Mouse (Mus musculus) brain, embryonic 14.5 days (tissue): Measurements from ENCODE around the gene Gsg1l. TPM values are rescaled to one million over a fixed set of nuclear protein-coding genes. Genes with fewer than 3 reads are reported as not detected.

Experiments used
- DNase-seq: peaks from one replicate; pipeline ENCODE4 v3.0.0-alpha.2; 2011; ENCODE audit warnings: low read depth
- CTCF ChIP-seq: fragments of 200-500 bp; IDR thresholded peaks from 2 replicates; pipeline ENCODE4 v1.5.1; 2012; ENCODE audit warnings: inconsistent platforms, mild to moderate bottlenecking, moderate library complexity, borderline replicate concordance; ENCODE audit not compliant: insufficient read depth, insufficient read length; ENCODE audit errors: extremely low read depth
- POLR2A ChIP-seq: fragments of 200-500 bp; IDR thresholded peaks from 2 replicates; pipeline ENCODE4 v1.6.1; 2012; ENCODE audit warnings: mild to moderate bottlenecking, inconsistent platforms, borderline replicate concordance; ENCODE audit not compliant: poor library complexity, insufficient read depth, insufficient read length, severe bottlenecking; ENCODE audit errors: extremely low read depth
- polyA plus RNA-seq: library from polyadenylated mRNA; depleted of rRNA; stranded (reverse); fragments of >200 nt; gene quantifications from 2 replicates; pipeline ENCODE4 v1.2.3, GENCODE M21; 2012; rRNA removed

Gene Gsg1l
- 16.8 and 26.6 TPM in 2 replicates for polyA plus RNA-seq

DNA sequence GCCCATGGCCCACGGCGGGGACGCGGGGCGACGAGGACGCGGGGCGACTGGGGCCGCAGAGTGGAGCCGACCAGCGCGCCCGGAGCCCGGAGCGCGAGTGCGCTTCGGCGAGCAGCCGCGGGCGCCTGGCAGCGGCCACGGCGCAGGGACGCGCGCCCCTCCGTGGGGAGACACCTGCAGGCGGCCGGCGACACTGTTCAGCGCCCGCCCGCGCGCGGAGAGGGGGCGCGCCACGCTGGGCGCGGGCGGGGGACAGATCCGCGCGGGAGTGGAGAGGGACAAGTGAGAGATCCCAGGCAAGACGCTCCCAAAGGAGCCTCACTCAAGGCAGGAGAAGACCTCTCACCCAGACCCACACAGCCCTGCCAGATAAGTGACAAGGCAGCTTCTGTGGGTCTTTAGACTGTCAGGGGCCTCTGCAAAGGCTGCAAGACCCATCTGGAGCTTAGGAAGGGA lies at the start of gene Gsg1l:
Gene Gsg1l (minus strand): TSS at position 126 of the 456 bp plus-strand sequence.
- TF ChIP-seq CTCF (peak; percentile 32; the same call in 1 of the 2 replicates), POLR2A (0 out of 2 replicates have a peak, but pooled peaks have one; percentile 18)
- peak; percentile 52 for DNase-seq

- no peak for DNase-seq
- no peak for TF ChIP-seq POLR2A
Observed at GRCm38 (mm10) chr7:126127673-126128072, 45.5 kb upstream of the Gsg1l start.

DNA sequence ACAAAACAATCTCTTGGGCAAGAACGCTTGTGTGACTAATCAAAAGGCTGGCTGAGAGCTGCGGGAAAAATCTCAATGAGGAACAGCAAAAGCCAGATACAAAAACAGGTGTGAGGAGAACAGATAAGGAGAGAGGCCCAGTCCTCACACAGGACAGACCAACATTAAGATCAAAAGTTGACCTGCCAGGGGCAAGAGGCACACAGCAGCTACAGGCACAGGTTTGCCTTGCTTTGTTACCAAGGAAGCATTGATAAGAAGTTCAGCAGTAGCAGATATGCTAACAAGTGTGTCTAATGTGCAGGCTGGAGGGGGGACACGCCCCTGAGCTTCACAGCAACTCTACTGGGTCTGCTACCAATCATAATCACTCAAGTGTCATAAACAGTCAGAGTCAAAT lies 44.3 kb upstream of the Gsg1l start:
- no peak for DNase-seq
- TF ChIP-seq POLR2A (no peak), CTCF (no peak)

DNA sequence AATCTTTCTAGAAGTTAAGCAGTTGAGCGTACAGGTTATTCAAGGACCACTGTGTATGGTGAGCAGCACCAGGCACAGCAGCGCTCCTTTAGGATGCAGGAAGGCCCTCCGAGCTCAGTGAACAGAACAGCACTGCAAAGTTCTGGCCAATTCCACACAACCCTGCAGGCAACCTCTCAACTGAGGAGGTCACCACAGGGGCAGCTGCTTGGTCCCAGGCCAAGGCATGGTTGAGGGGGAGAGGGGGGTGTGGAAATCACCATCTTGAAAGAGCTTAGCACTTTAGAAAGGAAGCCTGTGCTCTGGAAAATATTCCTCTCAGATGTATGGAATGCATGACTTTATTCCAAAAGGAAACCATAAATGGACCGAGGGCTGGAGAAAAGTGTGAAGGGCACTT lies 39.3 kb upstream of the Gsg1l start:
- no peak for TF ChIP-seq CTCF
- no peak for TF ChIP-seq POLR2A
- no peak for DNase-seq

DNA sequence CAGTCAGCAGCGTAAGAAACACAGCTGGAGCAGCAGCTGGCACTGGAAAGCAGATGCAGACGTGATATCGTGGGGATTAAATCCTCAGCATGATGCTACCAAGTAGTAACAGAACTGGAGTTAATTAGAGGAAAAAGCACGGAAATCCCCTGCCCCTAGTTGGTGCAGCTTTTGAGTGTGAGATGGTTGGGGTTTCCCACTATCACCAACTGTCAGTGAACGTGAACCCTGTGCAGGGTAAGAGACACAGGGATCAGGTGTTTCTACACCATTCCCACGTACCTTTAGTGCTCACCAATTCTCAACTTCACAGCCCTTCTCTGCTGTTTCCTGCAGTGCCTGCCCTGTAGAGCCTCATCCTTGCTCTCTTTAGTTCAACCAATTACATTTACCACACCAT lies 37.6 kb upstream of the Gsg1l start:
- DNase-seq, result peak; percentile 14
- no peak for TF ChIP-seq CTCF

- TF ChIP-seq CTCF (no peak), POLR2A (no peak)
- peak; percentile 31 for DNase-seq
Observed at GRCm38 (mm10) chr7:126113263-126113662, 31.1 kb upstream of the Gsg1l start.

GRCm38 (mm10) chr7:126111230-126111629 lies 29.0 kb upstream of the Gsg1l start:
- DNase-seq, result no peak

GRCm38 (mm10) chr7:126109898-126110297 lies 27.7 kb upstream of the Gsg1l start:
- no peak for TF ChIP-seq POLR2A
- TF ChIP-seq CTCF, result no peak
- no peak for DNase-seq

More at GRCm38 (mm10) chr7:126111230-126111629, 29.0 kb upstream of the Gsg1l start:
- TF ChIP-seq CTCF (no peak), POLR2A (no peak)

GRCm38 (mm10) chr7:126100440-126100839 lies 18.2 kb upstream of the Gsg1l start:
- DNase-seq, result no peak
- TF ChIP-seq CTCF (no peak), POLR2A (no peak)

DNA sequence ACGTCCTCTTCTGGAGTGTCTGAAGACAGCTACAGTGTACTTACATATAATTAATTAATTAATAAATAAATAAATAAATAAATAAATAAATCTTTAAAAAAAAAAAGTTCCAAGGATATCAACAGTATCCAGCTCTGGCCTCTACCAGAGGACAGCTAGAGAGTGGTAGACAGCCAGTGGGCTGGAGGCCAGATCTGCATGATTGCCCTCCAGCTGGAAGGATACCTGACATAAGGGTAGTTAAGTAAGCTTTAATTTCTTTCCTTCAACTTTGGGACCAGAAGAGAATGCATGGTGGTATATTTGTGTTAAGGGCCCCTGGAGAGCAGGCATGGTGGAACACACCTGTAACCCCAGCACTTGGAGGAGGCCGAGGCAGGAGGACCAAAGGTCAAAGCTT lies 17.6 kb upstream of the Gsg1l start:
- TF ChIP-seq POLR2A, result no peak
- TF ChIP-seq CTCF, result no peak
- no peak for DNase-seq

DNA sequence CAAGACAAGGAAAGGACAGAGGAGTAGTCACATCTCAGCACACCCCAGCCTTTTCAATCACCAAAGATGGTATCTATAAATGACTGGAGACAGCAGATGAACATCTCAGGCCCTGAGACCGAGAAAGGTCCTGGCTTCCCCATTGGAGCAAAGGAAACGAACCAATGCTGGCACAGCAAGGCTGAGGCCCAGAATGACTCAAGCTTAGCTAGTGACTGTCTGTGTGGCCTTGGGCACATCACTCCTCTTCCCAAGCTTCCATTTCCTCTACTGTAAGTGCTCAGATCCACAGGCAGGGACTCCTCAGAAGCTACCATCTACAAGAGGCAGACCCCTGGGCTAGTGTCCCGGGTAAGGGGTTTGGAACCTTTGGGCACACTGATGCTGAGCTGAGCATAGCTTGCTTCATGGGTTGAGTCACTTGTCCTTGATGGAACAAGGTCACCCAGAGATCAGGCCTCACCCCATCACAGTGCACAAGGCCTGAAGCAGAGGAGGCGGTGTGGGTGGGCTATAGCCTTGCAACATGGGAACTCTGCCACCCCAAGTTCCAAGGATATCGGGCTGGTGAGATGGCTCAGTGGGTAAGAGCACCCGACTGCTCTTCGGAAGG lies 17.1 kb upstream of the Gsg1l start:
- DNase-seq, result no peak
- TF ChIP-seq CTCF, result no peak

DNA sequence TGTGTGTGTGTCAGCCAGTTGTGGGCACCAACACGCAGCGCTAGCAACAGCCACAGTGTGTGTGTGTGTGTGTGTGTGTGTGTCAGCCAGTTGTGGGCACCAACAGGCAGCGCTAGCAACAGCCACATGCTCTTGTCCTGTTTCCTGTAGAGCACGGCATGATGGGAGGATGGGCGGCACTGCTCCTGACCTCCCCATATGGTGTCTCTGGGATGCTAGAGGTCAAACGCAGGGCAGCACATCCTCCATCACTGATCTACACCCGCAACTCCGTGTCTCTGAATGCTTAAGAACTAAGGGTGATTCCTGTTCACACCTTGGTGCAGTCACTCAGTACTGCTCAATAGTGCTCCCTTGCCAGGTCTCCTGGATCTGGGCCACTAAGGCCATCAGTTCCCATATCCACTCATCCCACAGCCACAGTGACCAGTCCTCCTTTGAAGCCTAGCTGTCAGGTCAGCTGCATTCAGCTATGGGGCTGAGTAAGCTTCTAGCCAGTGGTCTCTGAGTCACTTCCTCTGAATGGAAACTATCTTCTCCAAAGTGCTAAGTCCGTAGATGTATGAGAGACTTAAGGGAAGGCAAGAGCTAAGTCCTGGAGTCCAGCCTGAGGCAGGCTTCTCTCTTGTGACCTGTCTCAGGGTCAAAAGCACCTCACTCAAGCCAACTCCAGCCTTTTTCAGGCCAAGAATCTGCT lies 15.2 kb upstream of the Gsg1l start:
- no peak for DNase-seq
- TF ChIP-seq POLR2A, result no peak
- TF ChIP-seq CTCF, result no peak

DNA sequence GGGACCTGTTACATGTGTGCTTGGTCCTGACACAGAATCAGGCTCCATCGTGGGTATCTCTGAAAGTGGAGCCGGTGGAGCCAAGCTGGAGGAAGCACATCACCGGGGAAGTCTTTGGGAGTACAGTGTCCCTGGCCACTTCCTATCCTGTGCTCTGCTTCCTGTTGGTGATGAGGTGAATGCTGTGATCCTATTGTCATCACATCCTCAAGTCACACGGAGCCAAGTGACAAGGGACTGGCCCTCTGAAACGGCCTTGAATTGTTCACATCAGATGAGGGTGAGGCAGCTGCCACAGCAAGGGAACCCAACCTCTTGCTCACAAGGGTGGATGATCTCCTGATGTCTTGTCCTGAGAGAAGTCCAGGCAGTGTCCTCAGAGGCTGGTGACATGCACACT lies 14.4 kb upstream of the Gsg1l start:
- DNase-seq, result no peak
- no peak for TF ChIP-seq POLR2A
- no peak for TF ChIP-seq CTCF

GRCm38 (mm10) chr7:126094738-126095137 lies 12.5 kb upstream of the Gsg1l start:
- TF ChIP-seq POLR2A, result no peak
- no peak for TF ChIP-seq CTCF
- no peak for DNase-seq
